Mouse (Mus musculus): Measurements from ENCODE around the gene Slc35d3. TPM values are rescaled to one million over a fixed set of nuclear protein-coding genes. Genes with fewer than 3 reads are reported as not detected.

Gene Slc35d3
- polyA plus RNA-seq, 1 experiment from 2014 or later, result 2.9 TPM

DNA sequence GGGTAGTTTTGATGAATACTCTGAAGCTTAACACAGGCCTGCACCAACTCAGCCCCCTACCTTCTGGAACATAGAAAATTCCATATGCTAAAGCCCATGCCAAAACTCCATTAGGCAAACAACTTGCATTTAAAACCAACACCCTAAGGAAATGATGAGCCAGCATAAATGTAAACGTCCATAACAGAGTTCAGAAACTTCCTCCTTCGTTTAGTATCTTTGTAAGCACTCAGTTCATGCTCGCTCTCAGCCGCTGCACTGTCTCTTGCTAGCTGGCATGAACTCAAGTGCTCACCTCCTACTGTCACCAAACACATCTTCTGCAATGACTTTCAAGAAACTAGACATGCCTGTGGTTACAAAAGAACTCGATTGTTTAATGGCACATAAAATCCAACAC lies 24.1 kb upstream of the Slc35d3 start:
- 0 out of 2 replicates have a peak, but pooled peaks cover 3% of the 10 kb centered on the region for H3K4me1 ChIP-seq
- no peaks in the 10 kb centered on the region for H3K27me3 ChIP-seq (ENCODE audit: insufficient read depth, poor library complexity, severe bottlenecking)
- WGBS, result 85% methylated on average over 5 of the region's 5 CpGs
- no peaks in the 10 kb centered on the region for H3K9me3 ChIP-seq
- H3K4me3 ChIP-seq, result no peak overlapping the region
- H3K36me3 ChIP-seq, result no peaks in the 10 kb centered on the region
- DNase-seq (ENCODE audit: low spot score), result no peak
- H3K27ac ChIP-seq, result no peak overlapping the region

DNA sequence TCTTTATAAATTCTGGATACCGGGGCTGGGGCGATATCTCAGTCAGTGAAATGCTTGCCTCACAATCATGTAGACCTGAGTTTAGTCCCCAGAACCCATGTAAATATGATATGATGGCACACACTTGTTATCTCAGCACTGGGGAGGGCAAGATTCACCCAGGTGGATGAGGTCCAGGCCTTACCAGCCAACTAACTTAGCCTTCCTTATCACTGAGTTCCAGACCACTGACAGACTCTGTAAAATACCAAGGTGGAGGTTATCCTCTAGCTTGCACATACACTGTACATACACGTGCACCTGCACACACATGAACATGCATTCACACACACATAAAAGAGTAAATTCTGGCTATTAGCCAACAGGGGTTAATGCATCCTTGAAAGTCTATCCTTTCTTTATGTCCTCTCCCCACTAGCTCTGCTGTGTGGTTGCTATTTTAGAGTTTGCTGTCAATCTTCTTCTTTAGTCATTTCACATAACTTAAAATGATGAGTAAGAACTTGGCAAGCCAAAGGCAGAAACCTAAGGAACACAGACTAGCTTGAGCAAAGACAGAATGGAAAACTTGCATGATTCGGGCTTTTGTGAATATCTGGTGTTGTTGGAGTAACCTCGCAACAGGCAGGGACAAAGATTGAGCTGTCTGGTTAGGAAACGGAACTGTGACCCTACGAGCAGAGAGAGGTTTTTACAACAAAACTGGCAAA lies 4.5 kb upstream of the Slc35d3 start:
- no peak overlapping the region for H3K4me3 ChIP-seq
- no peak for DNase-seq (ENCODE audit: low spot score)

DNA sequence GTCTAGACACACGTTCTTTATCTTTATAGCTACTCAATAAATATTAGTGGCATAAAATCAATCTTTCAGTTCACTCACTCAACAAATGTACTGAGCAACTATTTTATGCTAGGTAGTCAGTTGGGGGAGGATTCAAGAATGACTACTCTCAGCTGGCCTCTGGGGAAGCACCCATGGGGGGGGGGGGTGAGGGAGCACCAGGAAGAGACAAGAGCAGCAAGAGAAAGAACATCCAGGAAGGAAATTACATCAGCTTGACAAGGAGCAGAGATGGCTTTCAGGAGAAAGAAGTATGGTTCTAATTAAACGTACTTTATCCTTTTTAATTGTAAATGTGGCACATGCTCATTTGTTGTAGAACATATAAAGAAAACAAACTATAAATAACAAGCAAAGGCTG lies 2.4 kb upstream of the Slc35d3 start:
- no peaks in the 10 kb centered on the region for H3K36me3 ChIP-seq
- H3K4me1 ChIP-seq, result peaks cover 33% of the 10 kb centered on the region
- DNase-seq (ENCODE audit: low spot score), result no peak
- no peak overlapping the region for H3K4me3 ChIP-seq
- no peak overlapping the region for H3K27ac ChIP-seq
- peaks cover 66% of the 10 kb centered on the region for H3K27me3 ChIP-seq (ENCODE audit: insufficient read depth, poor library complexity, severe bottlenecking)
- no peaks in the 10 kb centered on the region for H3K9me3 ChIP-seq
- 64% methylated on average over 2 of the region's 2 CpGs for WGBS

More for the DNA sequence above, 4.5 kb upstream of the Slc35d3 start:
- peaks cover 45% of the 10 kb centered on the region for H3K27me3 ChIP-seq (ENCODE audit: insufficient read depth, poor library complexity, severe bottlenecking)
- 88% methylated on average over 7 of the region's 7 CpGs for WGBS
- H3K9me3 ChIP-seq, result no peaks in the 10 kb centered on the region
- H3K36me3 ChIP-seq, result no peaks in the 10 kb centered on the region
- peaks cover 14% of the 10 kb centered on the region for H3K4me1 ChIP-seq
- no peak overlapping the region for H3K27ac ChIP-seq

DNA sequence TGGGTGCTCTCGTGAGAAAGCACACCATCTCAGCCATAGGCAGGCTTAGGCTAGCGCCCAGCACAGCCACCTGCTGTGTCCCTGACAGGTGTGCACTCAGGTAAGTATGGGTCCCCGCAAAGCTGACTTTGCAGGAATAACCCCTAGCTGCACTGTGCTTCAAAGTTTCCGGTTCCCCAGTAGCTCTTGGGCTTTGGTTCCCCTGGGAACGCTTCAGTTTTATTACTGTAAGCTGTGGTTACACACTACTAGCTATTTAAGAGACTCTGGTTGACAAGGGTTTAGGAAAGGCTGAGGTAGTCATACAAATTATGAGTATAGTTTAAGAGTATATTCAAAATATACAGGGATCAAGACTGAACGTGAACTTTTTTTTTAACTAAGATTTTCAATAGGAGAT lies 1.5 kb upstream of the Slc35d3 start:
- peaks cover 74% of the 10 kb centered on the region for H3K27me3 ChIP-seq (ENCODE audit: insufficient read depth, poor library complexity, severe bottlenecking)
- H3K27ac ChIP-seq, result no peak overlapping the region
- peaks cover 33% of the 10 kb centered on the region for H3K4me1 ChIP-seq
- 25% methylated on average over 6 of the region's 6 CpGs for WGBS
- no peaks in the 10 kb centered on the region for H3K36me3 ChIP-seq
- no peak for DNase-seq (ENCODE audit: low spot score)
- H3K4me3 ChIP-seq, result no peak overlapping the region
- no peaks in the 10 kb centered on the region for H3K9me3 ChIP-seq

DNA sequence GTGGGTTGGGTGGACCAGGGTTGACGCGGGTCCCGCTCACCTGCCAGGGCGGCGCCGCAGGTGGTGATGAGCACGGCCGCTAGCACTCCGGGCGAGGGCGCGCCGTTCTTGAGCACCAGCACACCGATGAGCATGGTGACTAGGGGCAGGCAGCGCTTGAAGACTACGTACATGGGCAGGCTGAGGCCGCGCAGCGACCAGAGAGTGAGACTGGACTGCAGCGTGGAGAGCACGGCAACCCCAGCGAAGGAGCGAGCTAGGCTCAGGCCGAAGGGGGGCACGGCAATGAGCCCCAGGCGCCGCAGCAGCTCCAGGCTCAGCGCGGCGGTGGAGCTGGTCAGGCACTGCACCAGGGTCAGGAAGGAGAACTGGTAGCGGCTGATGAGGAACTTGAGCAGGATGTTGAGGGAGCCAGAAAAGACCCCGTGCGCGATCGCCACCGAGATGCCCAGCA lies 688 bp downstream of the Slc35d3 start:
- peak overlapping the region; percentile 56 for H3K27ac ChIP-seq
- peak overlapping the region; percentile 75 for H3K4me3 ChIP-seq
- H3K9me3 ChIP-seq, result no peaks in the 10 kb centered on the region
- H3K27me3 ChIP-seq (ENCODE audit: insufficient read depth, poor library complexity, severe bottlenecking), result peaks cover 76% of the 10 kb centered on the region
- under 1% methylated on average over 36 of the region's 36 CpGs for WGBS
- no peaks in the 10 kb centered on the region for H3K36me3 ChIP-seq
- peak; percentile 76 for DNase-seq (ENCODE audit: low spot score)
- peaks cover 33% of the 10 kb centered on the region for H3K4me1 ChIP-seq

DNA sequence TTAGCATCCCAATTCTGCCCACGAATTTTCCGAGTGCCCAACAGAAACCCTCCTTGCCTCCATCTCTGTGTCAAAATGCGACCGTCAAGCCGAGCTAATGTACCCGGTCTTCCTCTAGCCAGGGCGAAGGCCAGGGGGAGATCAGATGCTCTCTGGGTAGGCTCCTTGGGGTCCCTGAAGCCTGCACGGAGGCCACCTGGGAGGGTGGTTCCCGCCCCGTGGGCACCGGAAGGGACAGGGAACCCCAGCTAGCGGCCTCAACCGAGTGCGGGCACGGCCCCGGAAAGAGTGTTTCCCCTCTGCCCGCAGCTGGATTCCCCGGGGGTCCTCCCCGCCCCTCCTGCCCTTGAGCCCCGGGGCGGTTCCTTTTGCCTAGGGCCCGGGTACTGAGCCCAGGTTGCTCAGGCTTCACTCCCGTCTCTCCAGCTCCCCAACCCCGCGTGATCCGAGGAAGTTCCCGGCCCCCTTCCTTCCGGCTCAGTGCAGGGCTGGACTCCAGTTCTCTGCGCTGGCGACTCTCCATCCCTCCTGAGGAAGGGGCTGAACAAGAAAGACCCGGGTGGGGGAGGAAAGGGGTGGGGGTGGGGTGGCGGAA lies 1.4 kb downstream of the Slc35d3 start:
- Histone ChIP-seq H3K27me3 (ENCODE audit: insufficient read depth, poor library complexity, severe bottlenecking) (peaks cover 72% of the 10 kb centered on the region), H3K27ac (peak overlapping the region; percentile 56; the same call in 1 of the 2 replicates), H3K36me3 (no peaks in the 10 kb centered on the region), H3K9me3 (no peaks in the 10 kb centered on the region), H3K4me1 (peaks cover 33% of the 10 kb centered on the region), H3K4me3 (peak overlapping the region; percentile 75)
- no peak for DNase-seq (ENCODE audit: low spot score)
- WGBS, result 1% methylated on average over 30 of the region's 32 CpGs

DNA sequence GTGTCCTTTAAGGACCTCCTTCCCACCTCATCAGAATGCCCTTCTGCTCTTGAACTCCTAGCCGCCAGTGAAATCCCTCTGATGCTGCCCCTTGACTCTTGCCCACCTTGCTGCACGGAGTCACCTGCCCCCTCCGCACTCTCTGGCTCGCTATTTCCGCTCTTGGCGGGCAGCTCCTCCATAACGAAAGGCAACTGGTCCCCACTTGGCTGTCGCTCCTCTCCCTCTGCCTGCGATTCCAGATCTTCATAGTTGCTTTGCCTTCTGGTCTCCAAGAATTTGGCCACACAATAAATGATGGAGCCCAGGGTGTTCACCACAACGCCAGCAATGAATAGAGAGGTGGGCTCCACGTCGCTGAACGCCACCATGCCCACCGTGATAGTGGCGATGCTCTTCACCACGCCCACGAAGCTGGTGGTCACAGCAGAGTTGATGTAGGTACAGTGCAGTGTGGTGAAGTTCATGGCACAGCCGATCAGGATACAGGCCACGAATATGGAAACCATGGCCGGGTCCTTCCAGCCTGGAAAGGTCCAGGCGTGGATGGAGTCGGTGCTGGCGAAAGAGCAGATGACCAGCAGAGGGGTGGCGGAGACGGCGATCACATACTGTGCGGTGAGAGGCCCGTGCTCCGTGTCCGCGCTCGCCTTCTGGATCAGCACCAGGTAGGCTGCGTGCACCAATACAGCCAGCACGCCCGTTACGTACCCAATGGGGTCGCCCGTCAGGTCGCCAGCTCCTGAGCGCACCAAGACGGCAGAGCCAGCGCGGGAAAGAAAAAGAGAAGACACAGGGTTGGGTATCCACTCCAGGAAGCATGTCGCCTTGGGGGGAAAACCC lies 2.1 kb downstream of the Slc35d3 start:
- 3% methylated on average over 44 of the region's 44 CpGs for WGBS
- Histone ChIP-seq H3K27ac (peak overlapping the region; percentile 56; the same call in 1 of the 2 replicates), H3K4me1 (peaks cover 33% of the 10 kb centered on the region), H3K36me3 (no peaks in the 10 kb centered on the region), H3K9me3 (no peaks in the 10 kb centered on the region), H3K27me3 (ENCODE audit: insufficient read depth, poor library complexity, severe bottlenecking) (peaks cover 72% of the 10 kb centered on the region), H3K4me3 (peak overlapping the region; percentile 75)
- DNase-seq (ENCODE audit: low spot score), result no peak

DNA sequence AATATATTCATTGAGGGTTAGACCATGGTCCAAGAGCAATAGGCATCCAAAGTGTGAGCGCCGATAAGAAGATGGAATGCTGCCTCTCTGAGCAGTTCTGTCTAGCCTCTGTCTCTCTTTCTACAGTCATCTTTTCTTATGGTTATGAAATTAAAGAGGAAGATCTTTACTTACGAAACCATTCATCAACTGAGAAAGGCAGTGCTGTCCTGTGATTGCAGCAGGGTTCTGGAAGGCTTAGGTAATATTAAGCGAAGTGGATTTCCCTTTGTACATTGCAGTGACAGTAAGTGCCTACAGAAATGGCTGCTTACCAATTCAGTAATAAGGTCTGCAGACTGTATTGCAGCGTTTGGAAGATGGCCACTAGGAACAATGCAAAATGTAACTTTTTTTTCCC lies 11.4 kb downstream of the Slc35d3 start:
- no peaks in the 10 kb centered on the region for H3K36me3 ChIP-seq
- peaks cover 6% of the 10 kb centered on the region; the same call in 1 of the 2 replicates for H3K27me3 ChIP-seq (ENCODE audit: insufficient read depth, poor library complexity, severe bottlenecking)
- H3K4me1 ChIP-seq, result no peaks in the 10 kb centered on the region
- no peaks in the 10 kb centered on the region for H3K9me3 ChIP-seq
- no peak for DNase-seq (ENCODE audit: low spot score)
- no peak overlapping the region for H3K27ac ChIP-seq
- WGBS, result 91% methylated on average over 5 of the region's 5 CpGs
- no peak overlapping the region for H3K4me3 ChIP-seq

DNA sequence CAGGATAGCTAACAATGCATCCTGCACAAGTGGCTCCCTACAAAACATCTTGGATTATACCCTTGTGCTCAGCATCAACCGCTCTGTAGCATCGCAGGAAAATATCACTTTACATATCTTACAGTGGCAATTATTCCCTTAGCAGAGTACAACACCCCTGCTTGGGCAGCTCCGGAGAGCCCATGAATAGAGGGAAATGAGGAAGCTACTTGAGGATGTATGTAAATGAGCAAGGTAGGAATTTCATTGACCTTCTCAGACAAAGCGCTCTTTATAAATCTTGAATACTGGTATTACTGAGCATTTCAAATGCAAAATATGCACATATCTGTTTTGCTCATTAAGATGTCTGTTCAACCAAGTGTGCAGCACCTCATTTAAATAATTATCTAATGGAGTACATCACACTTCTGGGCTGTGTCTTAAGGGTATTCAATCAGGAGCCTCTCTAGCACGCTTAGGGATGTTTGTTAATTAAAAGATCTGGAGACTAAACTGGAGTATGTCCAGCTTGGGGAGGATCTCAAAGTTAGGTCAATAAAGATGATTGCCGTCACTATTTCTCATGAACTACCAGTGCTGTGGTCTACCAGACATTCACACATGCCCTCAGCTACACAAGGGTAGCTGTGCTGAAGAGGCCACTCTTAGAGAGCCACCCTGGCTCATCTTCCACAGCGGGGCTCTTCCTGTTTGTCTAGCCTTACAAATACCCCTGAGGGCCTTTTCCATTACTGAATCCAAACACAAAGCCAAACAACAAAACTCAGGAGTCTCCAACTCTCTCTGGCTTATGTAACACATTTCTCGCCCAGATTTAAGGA lies 15.2 kb downstream of the Slc35d3 start:
- H3K27ac ChIP-seq, result no peak overlapping the region
- H3K4me3 ChIP-seq, result no peak overlapping the region
- H3K4me1 ChIP-seq, result no peaks in the 10 kb centered on the region
- 79% methylated on average over 8 of the region's 8 CpGs for WGBS
- DNase-seq (ENCODE audit: low spot score), result no peak
- no peaks in the 10 kb centered on the region; the same call in 1 of the 2 replicates for H3K27me3 ChIP-seq (ENCODE audit: insufficient read depth, poor library complexity, severe bottlenecking)
- no peaks in the 10 kb centered on the region for H3K9me3 ChIP-seq
- H3K36me3 ChIP-seq, result no peaks in the 10 kb centered on the region

DNA sequence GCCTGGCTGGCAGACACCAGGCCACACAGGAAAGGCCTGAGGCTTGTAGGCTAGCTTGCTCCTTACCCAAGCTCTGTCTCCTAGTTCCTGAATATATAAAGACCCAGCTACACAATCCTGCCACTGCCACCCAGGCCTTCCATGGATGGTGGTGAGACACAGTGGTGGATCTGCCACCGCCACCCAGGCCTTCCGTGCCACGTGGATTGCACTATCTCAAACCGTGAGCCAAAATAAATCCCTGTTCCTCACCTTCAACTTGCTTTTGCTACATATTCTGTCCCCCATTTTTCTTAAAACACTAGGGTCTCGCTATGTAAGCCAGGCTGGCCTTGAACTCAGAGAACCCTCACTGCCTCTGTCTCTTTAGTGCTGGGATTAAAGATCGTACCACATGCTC lies 17.0 kb downstream of the Slc35d3 start:
- WGBS, result 94% methylated on average over 6 of the region's 6 CpGs
- Histone ChIP-seq H3K27me3 (ENCODE audit: insufficient read depth, poor library complexity, severe bottlenecking) (peaks cover 6% of the 10 kb centered on the region; the same call in 1 of the 2 replicates), H3K36me3 (no peaks in the 10 kb centered on the region), H3K4me3 (no peak overlapping the region), H3K4me1 (no peaks in the 10 kb centered on the region), H3K27ac (no peak overlapping the region), H3K9me3 (no peaks in the 10 kb centered on the region)
- no peak for DNase-seq (ENCODE audit: low spot score)

DNA sequence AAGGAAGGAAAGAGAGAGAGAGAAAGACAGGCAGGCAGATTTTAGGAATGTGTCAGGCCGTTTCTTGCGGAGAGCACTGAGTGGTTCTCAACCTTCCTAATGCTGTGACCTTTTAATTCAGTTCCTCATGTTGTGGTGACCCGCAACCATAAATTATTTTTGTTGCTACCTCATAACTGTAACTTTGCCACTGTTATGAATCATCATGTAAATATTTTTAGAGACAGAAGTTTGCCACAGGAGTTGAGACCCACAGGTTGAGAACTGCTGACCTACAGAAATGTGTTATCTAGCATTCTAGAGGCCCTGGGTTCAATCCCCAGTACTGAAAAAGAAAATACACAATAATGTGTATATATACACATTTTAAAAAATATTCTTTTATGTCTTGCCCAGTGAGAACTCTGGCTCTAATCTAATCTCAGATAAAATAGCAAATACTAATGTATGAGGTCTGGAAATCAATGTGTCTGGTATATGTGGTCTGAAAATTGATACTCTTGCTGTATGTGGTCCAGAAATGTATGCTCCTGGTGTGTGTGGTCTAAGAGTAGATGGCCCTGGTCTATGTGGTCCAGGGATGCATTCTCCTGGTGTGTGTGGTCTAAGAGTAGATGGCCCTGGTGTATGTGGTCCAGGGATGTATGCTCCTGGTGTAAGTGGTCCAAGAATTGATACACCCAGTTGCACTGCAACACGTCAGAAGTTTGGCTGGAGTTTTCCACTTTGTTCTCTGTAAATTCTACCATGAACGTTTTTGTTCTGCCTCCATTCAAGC lies 20.0 kb downstream of the Slc35d3 start:
- no peak for DNase-seq (ENCODE audit: low spot score)
- Histone ChIP-seq H3K36me3 (no peaks in the 10 kb centered on the region), H3K27me3 (ENCODE audit: insufficient read depth, poor library complexity, severe bottlenecking) (peaks cover 7% of the 10 kb centered on the region; the same call in 1 of the 2 replicates), H3K4me3 (no peak overlapping the region), H3K4me1 (no peaks in the 10 kb centered on the region), H3K9me3 (no peaks in the 10 kb centered on the region), H3K27ac (no peak overlapping the region)
- 83% methylated on average over 5 of the region's 5 CpGs for WGBS

DNA sequence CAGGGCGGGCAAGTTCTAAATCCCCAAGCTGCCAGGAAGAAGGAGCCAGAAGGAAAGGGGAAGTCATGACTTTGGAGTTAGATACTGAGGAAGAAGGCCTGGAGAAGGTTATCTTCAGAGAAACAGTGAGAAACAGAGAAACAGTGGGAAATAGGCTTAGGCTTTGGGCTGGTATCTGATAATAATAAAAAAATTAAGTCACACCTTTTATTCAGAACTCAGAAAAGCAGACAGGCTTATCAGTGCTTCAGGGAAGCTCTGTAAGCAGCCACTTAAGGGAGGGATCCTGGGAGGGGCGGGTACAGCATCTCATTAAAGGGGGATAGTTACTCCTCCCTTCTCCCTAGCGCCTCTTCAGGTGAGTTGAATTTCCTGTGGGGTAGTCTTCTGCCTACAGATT lies 30.3 kb downstream of the Slc35d3 start:
- Histone ChIP-seq H3K4me3 (no peak overlapping the region), H3K9me3 (no peaks in the 10 kb centered on the region), H3K4me1 (peaks cover 21% of the 10 kb centered on the region), H3K36me3 (no peaks in the 10 kb centered on the region), H3K27me3 (ENCODE audit: insufficient read depth, poor library complexity, severe bottlenecking) (peaks cover 3% of the 10 kb centered on the region; the same call in 1 of the 2 replicates), H3K27ac (no peak overlapping the region)
- WGBS, result 36% methylated on average over 3 of the region's 3 CpGs
- no peak for DNase-seq (ENCODE audit: low spot score)

Measured in heart, embryonic 10.5 days (tissue).